ENCODE assay signal across 10 mouse cellular contexts in the genomic region with DNA sequence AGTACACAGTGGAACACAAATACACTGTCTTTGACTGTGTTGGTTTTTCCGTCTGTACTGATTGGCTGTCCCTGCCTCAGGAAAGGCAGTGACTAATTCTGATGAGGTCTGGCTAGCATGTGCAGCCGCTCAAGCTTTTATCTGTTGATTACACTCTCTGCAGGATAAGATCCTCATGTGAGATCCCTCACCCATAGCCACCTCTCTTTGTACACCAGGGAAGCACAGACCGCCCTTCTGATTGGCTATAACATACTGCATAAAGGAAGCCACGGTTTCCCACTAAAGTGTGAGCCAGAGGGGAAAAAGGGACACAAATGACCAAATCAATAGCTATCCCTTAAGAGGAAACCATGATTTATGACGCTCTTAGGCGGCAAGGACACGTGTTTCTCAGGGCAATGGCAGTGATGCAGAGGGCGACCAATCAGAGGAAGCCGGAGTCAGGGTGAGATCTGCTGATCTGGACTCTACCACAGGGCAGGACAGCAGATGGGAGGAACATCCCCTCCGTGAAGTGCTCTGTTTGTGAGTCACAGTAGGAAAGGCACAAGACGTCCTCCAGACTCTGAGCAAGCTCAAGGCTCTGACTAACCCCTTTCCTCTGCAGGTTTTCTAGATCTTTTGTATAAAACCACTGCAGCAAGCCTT.
A peak's percentile ranks its signal among the peaks of the same experiment; 100 is the strongest.
DNase-seq lines count a peak whose midpoint lies in the region; ATAC-seq and TF ChIP-seq lines count a peak whose summit lies in the region.
"Had no signal": no experiment of that assay in that cellular context is flagged by ENCODE, and none has a peak within 500 bp of the region (broad histone marks: within the 10 kb centered on the region; RNA-seq: fewer than 3 reads in every experiment).

No protein-coding gene starts in this region.

- no peak for DNase-seq in embryonic facial prominence, embryonic 10.5 days (ENCODE audit: low spot score)
- peak; percentile 39 to 49 for DNase-seq in right cerebral cortex, adult 2 months (ENCODE audit: low spot score in 2 of 2)
- no peak for DNase-seq in right cerebral cortex, postnatal 10 days (ENCODE audit: low spot score in 2 of 2)
- no peak for DNase-seq in gastrocnemius, adult 2 months
- DNase-seq in cerebellum, postnatal 36 days, result no peak

- intact Hi-C loops in gastrocnemius, adult 2 months (cut with DNase I), result no loop called here

- H3K9me3 ChIP-seq in embryonic facial prominence, embryonic 12.5 days, result no peaks in the 10 kb centered on the region
- no peaks in the 10 kb centered on the region for H3K9me3 ChIP-seq in embryonic facial prominence, embryonic 10.5 days
- no peaks in the 10 kb centered on the region for H3K9me3 ChIP-seq in intestine, embryonic 16.5 days (ENCODE audit: control insufficient read depth, low read length)
- no peaks in the 10 kb centered on the region for H3K9me3 ChIP-seq in stomach, embryonic 15.5 days

- 0 out of 2 replicates have a peak, but pooled peaks have one; percentile 15 for ATAC-seq in embryonic facial prominence, embryonic 12.5 days (ENCODE audit: insufficient number of reproducible peaks, insufficient read depth, low FRiP score, low TSS enrichment)
- ATAC-seq in intestine, embryonic 16.5 days, result peak; percentile 89
- ATAC-seq in stomach, embryonic 15.5 days (ENCODE audit: insufficient read depth, low FRiP score, low read depth), result peak; percentile 73

- no peaks in the 10 kb centered on the region for H3K27me3 ChIP-seq in embryonic facial prominence, embryonic 12.5 days
- no peaks in the 10 kb centered on the region for H3K27me3 ChIP-seq in embryonic facial prominence, embryonic 10.5 days (replicated peaks; ENCODE audit: low read depth, poor library complexity, severe bottlenecking)
- no peaks in the 10 kb centered on the region for H3K27me3 ChIP-seq in intestine, embryonic 16.5 days (replicated peaks; ENCODE audit: control insufficient read depth, insufficient read depth, low read length)
- no peaks in the 10 kb centered on the region for H3K27me3 ChIP-seq in stomach, embryonic 15.5 days (replicated peaks)
- H3K27me3 ChIP-seq: CH12.LX had no signal

- no peak for TF ChIP-seq CTCF in gastrocnemius, adult 2 months (IDR thresholded peaks at IDR 0.05)

- 61% methylated on average over 11 of the region's 11 CpGs for WGBS in embryonic facial prominence, embryonic 12.5 days
- WGBS in embryonic facial prominence, embryonic 10.5 days, result 72% methylated on average over 11 of the region's 11 CpGs
- WGBS in intestine, embryonic 16.5 days, result 17% methylated on average over 11 of the region's 11 CpGs
- 20% methylated on average over 11 of the region's 11 CpGs for WGBS in stomach, embryonic 15.5 days

- no peaks in the 10 kb centered on the region for H3K36me3 ChIP-seq in embryonic facial prominence, embryonic 12.5 days
- no peaks in the 10 kb centered on the region for H3K36me3 ChIP-seq in embryonic facial prominence, embryonic 10.5 days (replicated peaks)
- no peaks in the 10 kb centered on the region for H3K36me3 ChIP-seq in intestine, embryonic 16.5 days (ENCODE audit: control insufficient read depth, insufficient read depth, low read length)
- no peaks in the 10 kb centered on the region for H3K36me3 ChIP-seq in stomach, embryonic 15.5 days

- no peak overlapping the region for H3K27ac ChIP-seq in embryonic facial prominence, embryonic 12.5 days
- H3K27ac ChIP-seq in embryonic facial prominence, embryonic 10.5 days (replicated peaks), result no peak overlapping the region
- H3K27ac ChIP-seq in intestine, embryonic 16.5 days (ENCODE audit: low read length), result no peak overlapping the region
- peak overlapping the region; percentile 16 for H3K27ac ChIP-seq in stomach, embryonic 15.5 days
- H3K27ac ChIP-seq in gastrocnemius, adult 2 months, result no peak overlapping the region

- no peak overlapping the region for H3K4me2 ChIP-seq in embryonic facial prominence, embryonic 12.5 days (replicated peaks)
- peak overlapping the region; percentile 37; the same call in 1 of the 2 replicates for H3K4me2 ChIP-seq in intestine, embryonic 16.5 days (ENCODE audit: low read depth, low read length)
- H3K4me2 ChIP-seq in stomach, embryonic 15.5 days, result peak overlapping the region; percentile 24

- H3K4me1 ChIP-seq in embryonic facial prominence, embryonic 12.5 days, result no peaks in the 10 kb centered on the region
- H3K4me1 ChIP-seq in embryonic facial prominence, embryonic 10.5 days, result no peaks in the 10 kb centered on the region
- peaks cover 4% of the 10 kb centered on the region; the same call in 1 of the 2 replicates for H3K4me1 ChIP-seq in intestine, embryonic 16.5 days (ENCODE audit: control insufficient read depth, insufficient read depth, low read length)
- peaks cover 7% of the 10 kb centered on the region; the same call in 1 of the 2 replicates for H3K4me1 ChIP-seq in stomach, embryonic 15.5 days

- no peak overlapping the region for H3K9ac ChIP-seq in embryonic facial prominence, embryonic 12.5 days
- H3K9ac ChIP-seq in intestine, embryonic 16.5 days (ENCODE audit: low read depth, low read length), result no peak overlapping the region
- H3K9ac ChIP-seq in stomach, embryonic 15.5 days, result no peak overlapping the region

- H3K4me3 ChIP-seq in embryonic facial prominence, embryonic 12.5 days, result no peak overlapping the region
- H3K4me3 ChIP-seq in embryonic facial prominence, embryonic 10.5 days, result no peak overlapping the region
- no peak overlapping the region for H3K4me3 ChIP-seq in intestine, embryonic 16.5 days (ENCODE audit: low read length)
- no peak overlapping the region for H3K4me3 ChIP-seq in stomach, embryonic 15.5 days (replicated peaks)
- H3K4me3 ChIP-seq in gastrocnemius, adult 2 months, result no peak overlapping the region
- H3K4me3 ChIP-seq: erythroblast, embryonic 14.5 days had no signal

Comparison
In these comparisons a context has a peak if more than half of its experiments do, and no peak if none do; other contexts are left out.
1. DNase-seq: peak in right cerebral cortex, adult 2 months (2 of 2); none in embryonic facial prominence, embryonic 10.5 days (single experiment), right cerebral cortex, postnatal 10 days (0 of 2), gastrocnemius, adult 2 months (single experiment) and cerebellum, postnatal 36 days (0 of 2).
2. ATAC-seq: peak in every context shown above with its lines; median percentile 89 in intestine, embryonic 16.5 days; 73 in stomach, embryonic 15.5 days; 15 in embryonic facial prominence, embryonic 12.5 days.